Mouse (Mus musculus) midbrain, embryonic 14.5 days (tissue): ENCODE results near the gene B2m. TPM values are rescaled to one million over a fixed set of nuclear protein-coding genes. Genes with fewer than 3 reads are reported as not detected.

Experiments used
- polyA plus RNA-seq: library from polyadenylated mRNA; unstranded; fragments of >200 nt; fragmentation: Nextera tagmentation; extraction: Ambion mirVana; gene quantifications from 2 replicates; pipeline ENCODE4 v1.2.1, GENCODE M21; 2014

B2m gene
- polyA plus RNA-seq, 1 experiment from 2014 or later, result 114 TPM

Other genes starting within 250 kb of the B2m start
- gene Ctdspl2, start 191.7 kb upstream of the B2m start, polyA plus RNA-seq, result 34.1 and 41.1 TPM in 2 replicates
- gene Mageb3, start 191.6 kb upstream of the B2m start, polyA plus RNA-seq, result 0.63 and 0.89 TPM in 2 replicates
- 10.1 TPM in 2 replicates for gene Eif3j1, start 119.1 kb upstream of the B2m start, polyA plus RNA-seq
- 9.4 and 12.1 TPM in 2 replicates for gene Spg11, start 29.3 kb upstream of the B2m start, polyA plus RNA-seq
- gene Trim69, start 13.0 kb downstream of the B2m start, polyA plus RNA-seq, result not detected in 2 replicates
- not detected in 2 replicates for gene Patl2, start 38.5 kb downstream of the B2m start, polyA plus RNA-seq
- not detected in 2 replicates for gene Terb2, start 38.6 kb downstream of the B2m start, polyA plus RNA-seq
- gene Sord, start 87.1 kb downstream of the B2m start, polyA plus RNA-seq, result 17.6 and 22.7 TPM in 2 replicates
- gene Duox2, start 150.8 kb downstream of the B2m start, polyA plus RNA-seq, result 0.04 TPM in 1 of 2 replicates, not detected in the other
- gene Duoxa2, start 151.2 kb downstream of the B2m start, polyA plus RNA-seq, result 0.23 TPM in 1 of 2 replicates, not detected in the other
- gene Duoxa1, start 166.0 kb downstream of the B2m start, polyA plus RNA-seq, result 0.25 TPM in 1 of 2 replicates, not detected in the other
- gene Duox1, start 168.0 kb downstream of the B2m start, polyA plus RNA-seq, result 0.18 and 0.22 TPM in 2 replicates
- 15.9 and 19.2 TPM in 2 replicates for gene Shf, start 221.5 kb downstream of the B2m start, polyA plus RNA-seq